Mouse (Mus musculus): Measurements from ENCODE around the gene Swap70.

Gene Swap70

GRCm38 (mm10) chr7:110237837-110238451 lies 16.4 kb downstream of the Swap70 start:
- no peak for DNase-seq (ENCODE audit: low read depth, low spot score)

- no peak for DNase-seq (ENCODE audit: low read depth, low spot score)
Observed at GRCm38 (mm10) chr7:110239590-110239989, 18.1 kb downstream of the Swap70 start.

GRCm38 (mm10) chr7:110241472-110242289 lies 20.2 kb downstream of the Swap70 start:
- no peak for DNase-seq (ENCODE audit: low read depth, low spot score)

DNA sequence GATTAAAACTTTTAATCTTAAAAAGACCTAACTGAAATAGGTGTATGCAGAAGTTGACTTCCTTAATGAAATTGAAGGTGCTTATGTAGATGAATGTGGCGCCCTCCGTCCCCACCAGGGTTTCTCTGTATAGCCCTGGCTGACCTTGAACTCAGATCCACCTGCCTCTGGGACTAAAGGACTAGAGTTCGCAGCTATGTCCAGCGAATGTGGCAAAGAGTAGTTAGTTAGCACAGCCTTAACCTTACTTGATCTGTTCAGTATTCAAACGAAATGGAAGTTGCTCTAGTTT lies 20.7 kb downstream of the Swap70 start:
- DNase-seq (ENCODE audit: low read depth, low spot score), result no peak

GRCm38 (mm10) chr7:110245128-110245527 lies 23.6 kb downstream of the Swap70 start:
- no peak for DNase-seq (ENCODE audit: low read depth, low spot score)

GRCm38 (mm10) chr7:110246526-110246925 lies 25.0 kb downstream of the Swap70 start:
- no peak for DNase-seq (ENCODE audit: low read depth, low spot score)

DNA sequence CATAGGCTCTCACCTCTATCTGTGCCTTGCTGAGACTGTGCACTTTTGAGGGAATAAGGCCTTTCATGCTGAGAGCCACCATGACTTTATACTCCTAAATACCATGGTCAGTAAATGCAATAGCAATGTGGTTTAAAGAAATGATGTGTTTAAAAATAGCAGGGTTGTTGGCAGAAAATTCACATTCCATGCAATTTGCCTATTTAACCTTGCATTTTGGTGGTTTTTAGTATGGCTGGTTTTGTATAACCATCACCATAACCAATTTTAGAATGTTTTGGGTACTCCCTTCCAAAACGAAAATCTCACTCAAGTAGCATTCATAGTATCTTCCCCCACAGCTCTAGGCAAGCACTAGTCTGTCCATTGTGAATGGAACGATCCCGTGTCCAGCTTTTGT lies 26.3 kb downstream of the Swap70 start:
- no peak for DNase-seq (ENCODE audit: low read depth, low spot score)

DNA sequence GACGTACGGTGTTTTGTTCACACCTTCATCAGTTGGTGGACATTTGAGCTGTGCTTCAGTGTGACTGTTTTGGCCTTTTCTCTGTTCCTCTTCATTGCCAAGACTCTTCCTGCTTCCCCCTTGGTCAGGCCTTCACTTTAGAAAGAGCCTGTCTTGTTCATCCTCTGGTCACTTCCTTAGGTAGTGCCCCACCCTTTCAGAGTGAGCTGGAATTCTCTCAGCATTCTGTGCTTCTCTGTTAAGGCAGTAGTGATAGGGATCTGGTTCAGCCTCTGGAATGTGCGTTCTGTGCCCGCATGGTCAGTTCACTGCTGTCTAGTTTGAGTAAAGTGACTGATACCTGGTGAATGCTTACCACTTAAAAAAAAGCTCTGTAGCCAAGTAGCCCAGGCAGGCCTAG lies 27.2 kb downstream of the Swap70 start:
- DNase-seq (ENCODE audit: low read depth, low spot score), result no peak

DNA sequence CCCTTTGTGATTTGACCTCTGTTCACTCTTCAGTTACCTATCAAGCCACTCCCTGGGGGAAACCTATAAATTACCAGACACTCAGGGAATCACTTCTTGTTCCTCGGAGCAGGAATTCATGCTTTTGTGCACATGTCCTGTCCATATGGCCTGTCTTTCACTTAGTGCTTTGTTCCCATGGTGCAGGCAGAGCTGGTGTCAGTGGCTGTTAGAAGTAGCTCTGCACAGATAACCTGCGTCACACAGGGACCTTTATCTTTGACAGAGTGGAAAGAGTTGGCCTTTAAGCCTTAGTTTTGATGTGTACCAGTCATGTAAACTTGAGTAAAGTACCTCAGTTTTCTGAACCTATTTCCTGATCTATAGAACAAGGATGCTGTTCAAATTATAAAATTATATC lies 32.4 kb downstream of the Swap70 start:
- DNase-seq (ENCODE audit: low read depth, low spot score), result peak; percentile 59

DNA sequence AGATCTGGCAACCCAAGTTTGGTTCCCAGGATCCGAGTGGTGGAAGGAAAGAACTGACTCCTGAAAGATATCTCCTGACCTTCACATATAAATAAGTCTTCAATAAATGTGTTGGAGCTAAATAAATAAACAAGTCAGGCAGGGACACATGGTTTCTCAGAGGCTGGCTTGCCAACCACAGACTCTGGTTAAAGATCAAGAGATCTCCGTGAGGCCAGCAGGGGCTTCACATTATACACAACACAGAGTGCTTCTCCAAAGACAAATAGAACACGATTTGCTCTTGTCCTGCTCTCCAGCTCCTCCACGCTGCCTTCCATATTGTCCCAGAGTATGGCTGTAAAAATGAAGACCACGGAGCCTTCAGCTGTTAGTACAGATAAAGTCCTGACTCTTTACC lies 32.9 kb downstream of the Swap70 start:
- DNase-seq (ENCODE audit: low read depth, low spot score), result no peak

- peak; percentile 12 for DNase-seq (ENCODE audit: low read depth, low spot score)
Observed at GRCm38 (mm10) chr7:110257059-110257458, 35.5 kb downstream of the Swap70 start.

GRCm38 (mm10) chr7:110258196-110258950 lies 36.9 kb downstream of the Swap70 start:
- no peak for DNase-seq (ENCODE audit: low read depth, low spot score)

- DNase-seq (ENCODE audit: low read depth, low spot score), result no peak
Observed at GRCm38 (mm10) chr7:110259966-110260711, 38.6 kb downstream of the Swap70 start.

- DNase-seq (ENCODE audit: low read depth, low spot score), result no peak
Observed at GRCm38 (mm10) chr7:110261807-110262206, 40.3 kb downstream of the Swap70 start.

GRCm38 (mm10) chr7:110262661-110263060 lies 41.1 kb downstream of the Swap70 start:
- no peak for DNase-seq (ENCODE audit: low read depth, low spot score)

- no peak for DNase-seq (ENCODE audit: low read depth, low spot score)
Observed at GRCm38 (mm10) chr7:110263474-110263873, 42.0 kb downstream of the Swap70 start.

DNA sequence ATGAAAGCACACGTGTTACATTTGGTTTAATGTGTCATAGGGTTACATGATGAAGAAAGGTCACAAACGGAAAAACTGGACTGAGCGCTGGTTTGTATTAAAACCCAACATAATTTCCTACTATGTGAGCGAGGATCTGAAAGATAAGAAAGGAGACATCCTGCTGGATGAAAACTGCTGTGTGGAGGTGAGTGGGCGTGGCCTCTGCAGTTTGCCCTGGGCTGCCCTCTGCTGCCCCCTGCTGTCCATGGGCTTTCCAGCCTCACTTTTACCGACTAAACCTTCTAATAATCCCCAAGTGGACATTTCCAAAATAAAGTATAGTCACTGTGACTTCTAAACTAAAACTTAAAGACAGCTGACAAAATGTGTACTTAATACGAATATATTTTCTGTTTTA lies 44.3 kb downstream of the Swap70 start:
- peak; percentile 81 for DNase-seq (ENCODE audit: low read depth, low spot score)

DNA sequence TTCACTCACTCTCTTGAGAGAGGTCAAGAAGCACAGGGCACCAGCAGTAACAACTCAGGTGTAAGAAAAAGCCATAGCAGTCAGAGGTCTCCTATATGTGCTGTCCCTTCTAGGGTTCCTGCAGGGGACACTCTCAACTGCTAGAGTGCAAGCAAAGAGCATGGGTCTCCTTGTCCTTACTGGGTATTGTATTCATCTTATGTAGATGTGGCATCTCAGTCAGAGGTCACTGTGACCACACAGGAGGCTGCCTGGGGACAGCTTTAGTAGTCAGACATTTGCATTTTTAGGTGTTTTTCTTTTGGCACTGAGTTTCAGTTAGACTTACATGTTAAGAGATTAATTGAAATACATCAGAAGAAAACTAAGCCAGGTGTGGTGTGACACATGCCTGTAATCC lies 45.5 kb downstream of the Swap70 start:
- no peak for DNase-seq (ENCODE audit: low read depth, low spot score)

DNA sequence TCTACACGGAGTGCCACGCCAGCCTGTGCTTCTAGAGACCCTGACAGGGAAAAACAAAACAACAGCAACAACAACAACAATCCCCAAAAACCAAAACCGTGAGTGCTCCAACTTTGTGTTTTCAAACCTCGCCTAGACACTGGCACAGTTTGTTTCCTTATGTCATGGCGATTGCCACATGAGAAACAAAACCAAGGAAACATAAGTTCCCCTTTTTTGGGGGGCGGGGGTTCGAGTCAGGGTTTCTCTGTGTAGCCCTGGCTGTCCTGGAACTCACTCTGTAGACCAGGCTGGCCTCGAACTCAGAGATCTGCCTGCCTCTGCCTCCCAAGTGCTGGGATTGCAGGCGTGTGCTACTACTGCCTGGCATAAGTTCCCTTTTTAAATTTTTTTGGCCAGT lies 46.5 kb downstream of the Swap70 start:
- DNase-seq (ENCODE audit: low read depth, low spot score), result no peak

DNA sequence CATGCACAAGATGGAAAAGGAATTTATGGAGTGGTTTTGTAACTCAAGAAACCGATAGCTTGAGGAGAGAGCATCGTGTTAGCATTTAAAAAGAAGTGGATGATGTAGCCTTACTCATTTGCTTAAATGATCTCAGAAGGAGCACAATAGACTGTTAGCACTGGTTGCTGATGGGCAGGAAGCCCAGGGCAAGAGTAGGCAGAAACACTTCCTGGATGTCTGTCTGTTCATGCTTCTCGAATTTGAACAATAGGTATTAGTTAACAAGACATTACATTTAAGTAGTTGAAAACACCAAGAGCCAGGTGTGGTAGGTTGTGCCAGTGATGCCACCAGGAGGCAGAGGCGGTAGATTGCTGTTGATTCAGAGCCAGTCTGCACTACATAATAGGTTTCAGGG lies 47.0 kb downstream of the Swap70 start:
- DNase-seq (ENCODE audit: low read depth, low spot score), result no peak

DNA sequence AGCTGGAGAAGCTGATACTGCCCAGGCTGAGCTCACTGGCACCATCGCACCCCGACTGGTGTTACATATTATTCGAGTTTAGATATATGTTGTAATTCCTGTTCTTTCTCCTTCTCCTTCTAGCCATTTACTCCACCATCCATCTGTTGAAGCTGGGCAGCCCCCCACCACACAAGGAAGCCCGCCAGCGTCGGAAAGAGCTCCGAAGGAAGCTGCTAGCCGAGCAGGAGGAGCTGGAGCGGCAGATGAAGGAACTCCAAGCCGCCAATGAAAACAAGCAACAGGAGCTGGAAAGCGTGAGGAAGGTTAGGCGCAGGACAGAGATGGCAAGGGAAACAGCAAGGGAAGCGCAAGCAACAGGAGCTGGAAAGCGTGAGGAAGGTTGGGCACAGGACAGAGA lies 48.3 kb downstream of the Swap70 start:
- no peak for DNase-seq (ENCODE audit: low read depth, low spot score)

GRCm38 (mm10) chr7:110270455-110270854 lies 48.9 kb downstream of the Swap70 start:
- peak; percentile 16 for DNase-seq (ENCODE audit: low read depth, low spot score)
